Mouse (Mus musculus) neural tube, embryonic 11.5 days (tissue): ENCODE measurements at regions not wholly inside any gene's neighbourhood (a gene's known extent, or its start where the extent isn't known, plus 50 kb on each side); places are given as distances from the start of the nearest gene placed in this dataset.

Experiments
- ATAC-seq: fragments of 200-750 bp; cut with Nextera tagmentation; 2 replicates; pipeline ENCODE4 v1.8.0; 2017; ENCODE audit warnings: moderate number of reproducible peaks, mild to moderate bottlenecking, moderate TSS enrichment, moderate library complexity; ENCODE audit not compliant: insufficient read depth, low FRiP score, low TSS enrichment
- DNase-seq: peaks from one replicate; pipeline ENCODE4 v3.0.0-alpha.2; 2015; ENCODE audit warnings: low spot score
- H3K27ac ChIP-seq: fragments of 300-500 bp; sonication (generic); 2 replicates; pipeline ENCODE4 v1.5.1; 2014; ENCODE audit warnings: low read depth, mild to moderate bottlenecking, low read length
- H3K27me3 ChIP-seq: fragments of 300-500 bp; sonication (generic); 2 replicates; pipeline ENCODE4 v1.6.1; 2014; ENCODE audit warnings: mild to moderate bottlenecking, low read length, mixed read lengths; ENCODE audit not compliant: control insufficient read depth, insufficient read depth
- H3K36me3 ChIP-seq: fragments of 300-500 bp; sonication (generic); 2 replicates; pipeline ENCODE4 v1.6.1; 2014; ENCODE audit warnings: mild to moderate bottlenecking, low read length, moderate library complexity, mixed read lengths; ENCODE audit not compliant: control insufficient read depth, insufficient read depth
- H3K4me1 ChIP-seq: fragments of 300-500 bp; sonication (generic); 2 replicates; pipeline ENCODE4 v1.6.1; 2014; ENCODE audit warnings: low read length, mixed read lengths; ENCODE audit not compliant: control insufficient read depth, insufficient read depth
- H3K4me2 ChIP-seq: fragments of 300-500 bp; sonication (generic); 2 replicates; pipeline ENCODE4 v1.6.1; 2014; ENCODE audit warnings: low read depth, mild to moderate bottlenecking, moderate library complexity
- H3K4me3 ChIP-seq: fragments of 300-500 bp; sonication (generic); 2 replicates; pipeline ENCODE4 v1.5.1; 2014; ENCODE audit warnings: low read depth, low read length
- H3K9ac ChIP-seq: fragments of 300-500 bp; sonication (generic); 2 replicates; pipeline ENCODE4 v1.6.1; 2014; ENCODE audit warnings: mild to moderate bottlenecking, low read length
- H3K9me3 ChIP-seq: fragments of 300-500 bp; sonication (generic); 2 replicates; pipeline ENCODE4 v1.6.1; 2016; ENCODE audit warnings: low read length; ENCODE audit not compliant: control insufficient read depth
- WGBS: fragments of 180-500 bp; shearing (Covaris S2); extraction: QIAGEN DNeasy Blood & Tissue Kit; methylation state at CpG from one replicate; pipeline ENCODE4 v1.1.7; 2014; 5-methylcytosine and 5-hydroxymethylcytosine counted together

DNA sequence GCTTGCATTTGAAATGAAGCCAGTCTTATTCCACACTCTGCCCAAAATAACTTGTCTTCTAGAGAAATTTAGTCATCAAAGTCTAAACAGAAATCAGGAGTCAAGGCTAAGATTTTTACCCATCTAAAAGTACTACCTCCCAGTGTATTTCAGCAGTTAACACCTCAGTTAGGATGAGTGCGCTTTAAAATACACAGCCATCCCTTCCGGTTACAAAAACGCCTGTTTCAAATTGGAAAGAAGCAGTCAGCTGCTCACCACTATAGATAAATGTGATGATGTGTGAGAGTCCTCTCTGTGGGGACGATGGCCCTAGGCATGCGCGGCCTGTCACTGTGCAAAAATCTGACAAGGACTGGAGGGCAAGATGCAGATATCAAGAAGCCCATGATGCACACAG, 99.0 kb upstream of the Dazl start:
- H3K27ac ChIP-seq, result no peak overlapping the region
- no peaks in the 10 kb centered on the region for H3K36me3 ChIP-seq
- H3K27me3 ChIP-seq, result no peaks in the 10 kb centered on the region
- ATAC-seq (no peak), DNase-seq (no peak)
- H3K9ac ChIP-seq, result no peak overlapping the region
- no peaks in the 10 kb centered on the region for H3K4me1 ChIP-seq
- WGBS, result 92% methylated on average over 6 of the region's 6 CpGs
- no peak overlapping the region for H3K4me3 ChIP-seq
- H3K4me2 ChIP-seq, result no peak overlapping the region
- H3K9me3 ChIP-seq, result no peaks in the 10 kb centered on the region

DNA sequence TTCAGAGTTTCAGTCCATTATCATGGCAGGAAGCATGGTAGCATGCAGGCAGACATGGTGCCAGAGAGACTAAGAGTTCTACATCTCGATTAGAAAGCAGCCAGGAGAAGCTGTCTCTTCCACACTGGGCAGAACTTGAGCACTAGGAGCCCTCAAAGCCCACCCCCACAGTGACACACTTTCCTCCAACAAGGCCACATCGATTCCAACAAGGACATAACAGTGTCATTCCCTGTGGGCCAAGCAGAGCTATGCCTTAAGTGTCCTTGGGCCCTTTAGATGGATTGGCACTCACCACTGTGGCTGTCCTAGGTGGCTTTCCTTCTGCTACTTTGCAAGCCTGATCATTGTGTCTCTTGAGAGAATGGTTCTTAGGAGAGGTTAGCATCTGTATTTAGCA, 99.5 kb upstream of the Dazl start:
- DNase-seq (no peak), ATAC-seq (no peak)
- Histone ChIP-seq H3K4me3 (no peak overlapping the region), H3K27ac (no peak overlapping the region), H3K9me3 (no peaks in the 10 kb centered on the region), H3K36me3 (no peaks in the 10 kb centered on the region), H3K9ac (no peak overlapping the region), H3K4me1 (no peaks in the 10 kb centered on the region), H3K4me2 (no peak overlapping the region), H3K27me3 (no peaks in the 10 kb centered on the region)
- WGBS, result 85% methylated on average over 2 of the region's 2 CpGs

GRCm38 (mm10) chr17:50393698-50394097, 100.3 kb upstream of the Dazl start:
- Histone ChIP-seq H3K27ac (no peak overlapping the region), H3K9me3 (no peaks in the 10 kb centered on the region), H3K27me3 (no peaks in the 10 kb centered on the region), H3K4me1 (no peaks in the 10 kb centered on the region), H3K4me3 (no peak overlapping the region), H3K9ac (no peak overlapping the region), H3K4me2 (no peak overlapping the region), H3K36me3 (no peaks in the 10 kb centered on the region)
- 86% methylated on average over 3 of the region's 3 CpGs for WGBS
- no peak for DNase-seq
- ATAC-seq, result no peak

DNA sequence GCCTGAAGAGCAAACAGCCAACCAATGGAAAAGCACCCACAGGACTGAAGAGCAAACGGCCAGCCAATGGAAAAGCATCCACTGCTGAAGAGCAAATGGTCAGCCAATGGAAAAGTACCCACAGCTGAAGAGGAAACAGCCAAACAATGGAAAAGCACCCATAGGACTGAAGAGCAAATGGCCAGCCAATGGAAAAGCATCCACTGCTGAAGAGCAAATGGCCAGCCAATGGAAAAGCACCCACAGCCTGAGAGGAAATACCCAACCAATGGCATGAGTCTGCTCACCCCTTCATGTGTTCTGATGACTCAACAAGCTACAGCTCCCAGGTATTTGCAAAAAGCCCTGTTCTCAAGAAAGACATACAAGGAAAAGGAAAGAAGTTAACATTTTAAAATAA, 101.4 kb upstream of the Dazl start:
- 88% methylated on average over 1 of the region's 1 CpGs for whole genome bisulfite sequencing
- ATAC-seq (no peak), DNase-seq (no peak)
- no peaks in the 10 kb centered on the region for H3K36me3 ChIP-seq
- no peak overlapping the region for H3K4me3 ChIP-seq
- no peak overlapping the region for H3K27ac ChIP-seq
- no peaks in the 10 kb centered on the region for H3K9me3 ChIP-seq
- H3K4me2 ChIP-seq, result no peak overlapping the region
- H3K9ac ChIP-seq, result no peak overlapping the region
- no peaks in the 10 kb centered on the region for H3K4me1 ChIP-seq
- H3K27me3 ChIP-seq, result no peaks in the 10 kb centered on the region

GRCm38 (mm10) chr17:50395669-50396068, 102.2 kb upstream of the Dazl start:
- Histone ChIP-seq H3K27me3 (no peaks in the 10 kb centered on the region), H3K9ac (no peak overlapping the region), H3K4me1 (no peaks in the 10 kb centered on the region), H3K4me2 (no peak overlapping the region), H3K36me3 (no peaks in the 10 kb centered on the region), H3K4me3 (no peak overlapping the region), H3K27ac (no peak overlapping the region), H3K9me3 (no peaks in the 10 kb centered on the region)
- WGBS, result 95% methylated on average over 11 of the region's 11 CpGs
- DNase-seq (no peak), ATAC-seq (no peak)

- H3K4me2 ChIP-seq, result no peak overlapping the region
- H3K4me3 ChIP-seq, result no peak overlapping the region
- WGBS, result 63% methylated on average over 4 of the region's 4 CpGs
These were observed 103.9 kb upstream of the Dazl start for GRCm38 (mm10) chr17:50397324-50397723.

GRCm38 (mm10) chr17:50407249-50407990, 101.8 kb upstream of the Plcl2 start:
- no peak overlapping the region for H3K4me3 ChIP-seq
- H3K27ac ChIP-seq, result no peak overlapping the region
- H3K27me3 ChIP-seq, result no peaks in the 10 kb centered on the region
- no peak overlapping the region for H3K4me2 ChIP-seq
- ATAC-seq (no peak), DNase-seq (peak; percentile 13)
- no peaks in the 10 kb centered on the region for H3K9me3 ChIP-seq
- WGBS, result 57% methylated on average over 11 of the region's 11 CpGs
- no peak overlapping the region for H3K9ac ChIP-seq
- no peaks in the 10 kb centered on the region for H3K36me3 ChIP-seq
- no peaks in the 10 kb centered on the region for H3K4me1 ChIP-seq

More at GRCm38 (mm10) chr17:50397324-50397723, 103.9 kb upstream of the Dazl start:
- Histone ChIP-seq H3K27me3 (no peaks in the 10 kb centered on the region), H3K4me1 (no peaks in the 10 kb centered on the region), H3K27ac (no peak overlapping the region), H3K36me3 (no peaks in the 10 kb centered on the region), H3K9ac (no peak overlapping the region), H3K9me3 (no peaks in the 10 kb centered on the region)
- DNase-seq (no peak), ATAC-seq (no peak)

DNA sequence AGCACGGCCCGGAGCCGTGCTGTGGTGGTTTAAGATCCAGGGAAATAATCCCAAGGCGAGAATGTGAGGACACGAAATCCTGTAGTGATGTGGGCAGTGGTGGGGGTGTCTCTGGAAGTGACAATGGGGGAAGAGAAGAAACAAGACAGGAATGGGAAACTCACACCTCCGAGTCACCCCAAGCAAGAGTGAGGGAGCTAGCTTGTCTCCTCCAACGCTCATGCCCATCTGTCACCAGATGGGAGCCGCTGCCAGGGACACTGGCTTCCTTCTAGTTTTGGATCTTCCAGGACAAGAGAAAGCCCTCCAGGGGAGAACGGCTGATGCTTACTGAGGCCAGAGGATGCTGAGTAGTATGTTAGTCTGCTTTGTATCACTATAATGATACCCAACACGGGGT, 100.6 kb upstream of the Plcl2 start:
- Histone ChIP-seq H3K4me2 (no peak overlapping the region), H3K9ac (no peak overlapping the region), H3K4me1 (no peaks in the 10 kb centered on the region), H3K27me3 (no peaks in the 10 kb centered on the region), H3K27ac (no peak overlapping the region), H3K9me3 (no peaks in the 10 kb centered on the region), H3K4me3 (no peak overlapping the region), H3K36me3 (no peaks in the 10 kb centered on the region)
- ATAC-seq (no peak), DNase-seq (no peak)
- 92% methylated on average over 10 of the region's 10 CpGs for WGBS

DNA sequence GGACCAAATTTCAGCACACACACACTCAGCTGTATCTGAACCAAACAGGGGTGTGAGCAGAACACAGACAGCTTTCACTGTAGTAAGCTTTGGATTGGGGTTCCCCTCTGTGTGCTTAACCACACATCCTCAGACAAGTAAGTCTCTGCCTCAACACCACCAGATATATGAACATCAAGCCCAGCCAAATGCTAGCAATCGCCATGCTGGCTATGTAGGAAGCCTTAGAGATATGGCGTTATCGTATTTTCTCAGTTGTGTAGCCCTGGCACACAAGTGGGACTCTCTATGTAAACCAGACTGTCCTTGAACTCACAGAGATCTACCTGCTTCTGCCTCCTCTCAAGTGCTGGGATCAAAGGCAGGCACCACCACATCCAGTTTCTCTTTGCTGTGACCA, 99.9 kb upstream of the Plcl2 start:
- DNase-seq (no peak), ATAC-seq (no peak)
- no peak overlapping the region for H3K9ac ChIP-seq
- H3K9me3 ChIP-seq, result no peaks in the 10 kb centered on the region
- no peaks in the 10 kb centered on the region for H3K4me1 ChIP-seq
- H3K36me3 ChIP-seq, result no peaks in the 10 kb centered on the region
- no peak overlapping the region for H3K4me2 ChIP-seq
- no peak overlapping the region for H3K27ac ChIP-seq
- H3K27me3 ChIP-seq, result no peaks in the 10 kb centered on the region
- WGBS, result 93% methylated on average over 3 of the region's 3 CpGs
- no peak overlapping the region for H3K4me3 ChIP-seq
